Mouse (Mus musculus): Measurements from ENCODE around the gene Gsc.
A peak's percentile ranks its signal among the peaks of the same experiment; 100 is the strongest.

DNA sequence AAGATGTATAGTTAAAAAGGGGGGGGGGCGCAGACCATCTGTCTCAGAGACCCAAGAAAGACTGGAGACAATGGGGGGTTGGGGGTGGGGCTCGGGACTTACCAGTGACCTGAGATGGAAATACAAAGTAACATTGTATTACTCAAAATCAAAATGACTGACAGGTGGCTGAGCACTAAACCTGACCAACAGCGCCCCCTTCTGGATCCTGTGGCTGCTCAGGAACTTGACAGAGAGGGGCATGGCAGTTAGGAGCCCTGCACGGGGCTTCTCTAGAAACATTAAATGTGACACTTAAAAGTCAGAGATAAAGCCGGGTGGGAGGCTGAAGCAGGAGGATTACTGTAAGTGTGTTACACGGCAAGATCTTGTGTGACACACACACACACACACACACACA lies 13.8 kb downstream of the Gsc start:
- TF ChIP-seq POLR2A (IDR thresholded peaks at IDR 0.05; ENCODE audit: extremely low read depth, insufficient read depth, low read length) (no peak), CTCF (IDR thresholded peaks at IDR 0.05; ENCODE audit: low read depth, low read length) (peak; percentile 26)
